Mouse (Mus musculus) heart, embryonic 11.5 days (tissue): ENCODE measurements at regions not wholly inside any gene's neighbourhood (a gene's known extent, or its start where the extent isn't known, plus 50 kb on each side); places are given as distances from the start of the nearest gene placed in this dataset.
"Not testable (repeated sequence)": the region's sequence is repeated elsewhere in the genome, so short reads cannot be mapped to it uniquely, and the experiment has no call there.

Source experiments
- ATAC-seq: fragments of 200-750 bp; cut with Nextera tagmentation; replicated peaks from 2 replicates; pipeline ENCODE4 v1.8.0; 2017; ENCODE audit warnings: moderate library complexity; ENCODE audit not compliant: insufficient number of reproducible peaks, low FRiP score, low TSS enrichment
- H3K27ac ChIP-seq: fragments of 300-500 bp; sonication (generic); 2 replicates; pipeline ENCODE4 v1.5.1; 2014; ENCODE audit warnings: mild to moderate bottlenecking, low read depth, low read length
- H3K27me3 ChIP-seq: fragments of 300-500 bp; sonication (generic); 2 replicates; pipeline ENCODE4 v1.6.1; 2014; ENCODE audit warnings: mild to moderate bottlenecking, low read length, mixed read lengths; ENCODE audit not compliant: control insufficient read depth, insufficient read depth
- H3K36me3 ChIP-seq: fragments of 300-500 bp; sonication (generic); 2 replicates; pipeline ENCODE4 v1.6.1; 2014; ENCODE audit warnings: mild to moderate bottlenecking, low read length, moderate library complexity, mixed read lengths; ENCODE audit not compliant: control insufficient read depth, insufficient read depth
- H3K4me1 ChIP-seq: fragments of 300-500 bp; sonication (generic); 2 replicates; pipeline ENCODE4 v1.6.1; 2014; ENCODE audit warnings: low read length; ENCODE audit not compliant: control insufficient read depth, insufficient read depth
- H3K4me2 ChIP-seq: fragments of 300-500 bp; sonication (generic); 2 replicates; pipeline ENCODE4 v1.6.1; 2014; ENCODE audit warnings: mild to moderate bottlenecking, moderate library complexity
- H3K4me3 ChIP-seq: fragments of 300-500 bp; sonication (generic); 2 replicates; pipeline ENCODE4 v1.5.1; 2014; ENCODE audit warnings: low read depth, low read length
- H3K9ac ChIP-seq: fragments of 300-500 bp; sonication (generic); 2 replicates; pipeline ENCODE4 v1.6.1; 2014; ENCODE audit warnings: mild to moderate bottlenecking, low read depth, low read length, moderate library complexity
- H3K9me3 ChIP-seq: fragments of 300-500 bp; sonication (generic); replicated peaks from 2 replicates; pipeline ENCODE4 v1.6.1; 2016; ENCODE audit warnings: low read length; ENCODE audit not compliant: control insufficient read depth
- WGBS: fragments of 180-500 bp; shearing (Covaris S2); extraction: QIAGEN DNeasy Blood & Tissue Kit; methylation state at CpG from one replicate; pipeline ENCODE4 v1.1.7; 2014; ENCODE audit not compliant: insufficient replicate concordance; 5-methylcytosine and 5-hydroxymethylcytosine counted together

DNA sequence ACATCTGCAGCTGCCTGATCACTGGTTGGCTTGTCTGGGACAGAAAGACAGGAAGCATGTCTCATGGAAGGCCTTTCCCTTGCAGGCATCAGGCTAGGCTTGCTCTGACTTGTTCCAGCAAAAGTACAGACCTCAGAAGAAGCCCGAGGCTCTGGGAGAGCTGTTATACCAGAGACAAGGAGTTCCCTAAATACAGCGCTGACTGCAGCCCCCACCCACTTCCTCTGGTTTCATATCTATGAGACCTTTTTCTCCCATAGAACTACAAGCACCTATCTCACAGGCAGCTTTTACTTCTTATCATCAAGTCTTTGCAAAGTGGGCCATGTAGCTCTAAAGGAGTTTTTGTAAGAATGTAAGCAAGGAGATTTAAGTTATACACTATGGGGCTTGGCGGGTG lies 312.2 kb upstream of the Vmn1r3 start:
- H3K4me1 ChIP-seq, H3K4me2 ChIP-seq, H3K9ac ChIP-seq, H3K9me3 ChIP-seq, H3K27ac ChIP-seq, H3K27me3 ChIP-seq, H3K36me3 ChIP-seq, ATAC-seq, H3K4me3 ChIP-seq: not testable (repeated sequence)
- no CpG with 5 or more reads among the region's 3 CpGs for WGBS

DNA sequence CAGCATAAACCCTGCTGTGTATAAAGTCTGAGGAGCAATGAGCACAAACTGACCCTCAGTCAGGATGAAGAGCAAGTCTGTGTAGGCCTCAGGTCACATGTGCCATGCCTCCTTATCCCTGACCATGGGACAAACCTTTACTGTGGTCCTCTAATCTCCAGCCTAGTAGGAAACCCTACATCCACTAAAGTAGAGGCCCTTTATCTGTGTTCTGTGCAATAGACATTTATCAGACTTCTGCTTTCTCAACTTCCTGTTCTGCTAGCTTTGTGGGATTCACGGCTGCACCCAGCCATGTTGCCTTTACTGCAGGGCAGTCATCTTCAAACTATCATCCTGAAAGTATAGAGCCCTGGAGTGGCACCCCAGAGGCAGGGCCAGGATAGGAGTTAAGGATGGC lies 310.8 kb upstream of the Vmn1r3 start:
- not testable (repeated sequence) for H3K9me3 ChIP-seq, H3K4me1 ChIP-seq, H3K36me3 ChIP-seq, H3K4me3 ChIP-seq, H3K4me2 ChIP-seq, H3K9ac ChIP-seq, ATAC-seq, H3K27ac ChIP-seq, H3K27me3 ChIP-seq
- WGBS = 62% methylated on average over 1 of the region's 1 CpGs

DNA sequence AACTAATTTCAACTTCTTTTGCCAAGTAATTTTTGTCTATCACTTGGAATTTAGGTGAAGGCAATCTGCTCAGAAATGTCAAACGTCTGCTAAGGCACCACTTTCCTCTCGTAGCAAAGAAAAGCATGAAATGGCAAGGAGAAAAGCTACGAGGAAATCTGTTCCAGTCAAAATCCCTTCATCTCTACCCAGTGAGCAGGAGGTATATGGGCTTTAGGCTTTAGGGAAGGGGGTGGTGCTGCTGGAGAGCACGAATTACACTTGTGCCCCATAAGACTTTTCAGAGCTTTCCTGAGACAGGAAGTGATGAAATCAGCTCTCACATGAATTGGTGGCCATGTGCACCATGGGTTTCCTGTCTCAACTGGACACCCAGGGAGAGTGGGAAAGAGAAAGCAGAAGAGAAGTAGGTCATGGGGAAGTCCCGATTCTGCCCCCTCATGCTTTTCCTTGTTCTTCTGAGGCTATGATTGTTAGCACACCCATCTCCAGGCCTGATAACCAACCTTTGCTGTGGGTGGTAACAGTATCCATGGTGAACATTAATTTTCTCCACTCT lies 309.0 kb upstream of the Vmn1r3 start:
- H3K27ac ChIP-seq, H3K9ac ChIP-seq, H3K9me3 ChIP-seq, H3K4me1 ChIP-seq, ATAC-seq, H3K27me3 ChIP-seq, H3K4me3 ChIP-seq, H3K4me2 ChIP-seq, H3K36me3 ChIP-seq: not testable (repeated sequence)
- WGBS = no CpG with 5 or more reads among the region's 5 CpGs

DNA sequence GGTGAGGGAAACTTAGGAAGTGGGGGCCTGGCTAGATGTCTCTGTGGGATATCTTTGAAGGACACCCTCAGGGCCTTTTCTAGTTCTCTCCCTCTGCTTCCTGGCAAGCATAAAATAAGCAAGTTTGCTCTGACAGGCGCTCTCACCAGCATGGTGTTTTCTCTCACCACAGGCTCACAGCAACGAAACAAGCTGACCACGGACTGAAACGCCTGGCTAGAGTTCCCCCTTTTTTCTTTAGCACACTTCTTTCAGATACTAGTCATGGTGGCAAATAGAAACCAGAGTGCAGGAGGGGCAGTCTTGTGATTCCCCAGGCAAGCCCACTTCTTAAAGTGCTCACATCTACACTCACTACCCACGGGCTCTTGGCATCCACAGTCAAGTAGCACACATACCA lies 305.7 kb upstream of the Vmn1r3 start:
- H3K4me1 ChIP-seq, H3K36me3 ChIP-seq, H3K27me3 ChIP-seq, H3K9ac ChIP-seq, ATAC-seq, H3K4me2 ChIP-seq, H3K4me3 ChIP-seq, H3K27ac ChIP-seq, H3K9me3 ChIP-seq: not testable (repeated sequence)
- WGBS = no CpG with 5 or more reads among the region's 5 CpGs

DNA sequence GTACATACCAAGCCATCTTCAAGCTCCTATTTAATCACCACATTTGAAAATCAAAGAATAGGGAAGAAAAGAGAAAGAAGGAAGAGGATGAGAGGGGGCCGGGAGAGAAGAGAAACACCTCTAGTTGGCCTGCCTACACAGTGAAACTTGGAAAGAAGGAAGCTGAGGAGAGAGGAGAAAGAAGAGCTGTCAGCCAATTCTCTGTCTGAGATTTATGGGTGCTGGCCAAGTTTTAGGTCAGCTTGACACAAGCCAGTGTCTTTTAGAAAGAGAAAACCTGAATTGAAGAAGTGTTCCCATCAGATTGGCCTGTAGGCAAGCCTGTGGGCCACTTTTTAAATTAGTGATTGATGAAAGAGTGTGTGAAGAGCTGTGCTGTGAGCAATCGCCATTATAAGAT lies 296.9 kb upstream of the Vmn1r3 start:
- H3K9me3 ChIP-seq = no peaks in the 10 kb centered on the region
- H3K4me3 ChIP-seq = no peak overlapping the region
- no peak overlapping the region for H3K27ac ChIP-seq
- H3K36me3 ChIP-seq = no peaks in the 10 kb centered on the region
- 86% methylated on average over 2 of the region's 2 CpGs for WGBS
- ATAC-seq = no peak
- no peak overlapping the region for H3K9ac ChIP-seq
- H3K4me2 ChIP-seq = no peak overlapping the region
- H3K4me1 ChIP-seq = no peaks in the 10 kb centered on the region
- no peaks in the 10 kb centered on the region for H3K27me3 ChIP-seq

DNA sequence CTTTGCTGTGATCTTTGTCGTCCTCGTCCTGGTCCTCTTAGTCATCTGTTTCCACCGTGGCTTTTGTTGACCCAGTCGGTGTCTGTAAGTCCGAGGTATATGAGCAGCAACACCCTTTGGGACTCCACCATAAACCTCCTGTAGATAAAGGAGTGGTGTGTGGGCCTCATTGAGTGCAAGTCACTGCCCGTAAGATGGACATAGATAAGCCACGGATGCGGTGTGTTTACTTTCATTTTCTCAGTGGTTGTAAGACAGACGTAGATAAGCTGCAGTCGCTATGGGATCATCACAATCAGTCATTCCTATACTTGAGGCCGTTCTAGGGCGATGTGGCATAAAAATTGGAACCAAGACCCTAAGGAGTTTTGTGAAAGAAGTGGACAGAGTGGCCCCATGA lies 271.6 kb upstream of the Vmn1r3 start:
- H3K4me2 ChIP-seq = no peak overlapping the region
- no peak for ATAC-seq
- H3K9me3 ChIP-seq = peaks cover 10% of the 10 kb centered on the region
- no peaks in the 10 kb centered on the region for H3K27me3 ChIP-seq
- no peaks in the 10 kb centered on the region for H3K4me1 ChIP-seq
- WGBS = 86% methylated on average over 12 of the region's 12 CpGs
- H3K36me3 ChIP-seq = no peaks in the 10 kb centered on the region
- no peak overlapping the region for H3K9ac ChIP-seq
- H3K27ac ChIP-seq = no peak overlapping the region
- no peak overlapping the region for H3K4me3 ChIP-seq

DNA sequence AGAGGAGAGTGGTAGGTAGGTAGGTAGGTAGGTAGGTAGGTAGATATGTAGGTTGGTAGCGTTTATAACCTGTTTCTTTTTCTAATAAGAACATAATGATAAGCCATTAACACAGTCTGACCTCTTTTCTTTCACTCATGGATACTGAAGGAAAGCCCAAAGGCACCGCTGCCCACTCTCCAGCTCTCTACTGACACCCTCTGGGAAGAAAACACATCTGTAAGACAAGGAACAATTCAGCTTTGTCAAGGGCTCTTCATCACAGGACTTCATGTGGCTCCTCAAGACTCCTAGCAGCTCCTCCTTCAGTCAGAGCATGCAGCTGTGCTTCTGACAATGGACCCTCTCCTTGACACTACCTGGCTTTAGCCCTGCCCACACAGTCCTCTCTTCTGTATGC lies 252.2 kb upstream of the Vmn1r3 start:
- H3K27ac ChIP-seq, H3K36me3 ChIP-seq, H3K27me3 ChIP-seq, H3K4me3 ChIP-seq, H3K9me3 ChIP-seq, ATAC-seq, H3K4me2 ChIP-seq, H3K4me1 ChIP-seq, H3K9ac ChIP-seq: not testable (repeated sequence)
- 82% methylated on average over 2 of the region's 2 CpGs for WGBS

DNA sequence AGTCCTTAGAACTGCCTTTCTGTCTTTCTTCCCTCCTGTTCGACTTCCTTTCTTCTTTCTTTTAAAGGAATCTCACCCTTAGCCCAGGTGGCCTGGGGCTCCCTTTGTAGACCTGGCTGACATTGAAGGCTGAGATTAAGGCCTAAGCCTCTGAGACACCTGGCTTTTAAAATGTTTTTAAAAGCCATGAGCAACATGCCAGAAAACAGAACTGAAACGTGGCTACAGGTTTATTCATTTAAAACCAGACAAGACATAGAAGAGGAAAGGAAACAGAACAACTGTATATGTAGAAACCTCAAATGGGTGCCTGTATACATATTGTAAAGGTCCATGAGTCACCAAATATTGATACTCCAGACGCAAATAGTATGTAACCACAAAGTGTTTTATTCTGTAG lies 242.8 kb upstream of the Vmn1r3 start:
- Histone ChIP-seq H3K4me1 (no peaks in the 10 kb centered on the region), H3K4me2 (no peak overlapping the region), H3K9me3 (no peaks in the 10 kb centered on the region; the same call in 1 of the 2 replicates), H3K36me3 (no peaks in the 10 kb centered on the region), H3K27me3 (no peaks in the 10 kb centered on the region), H3K4me3 (no peak overlapping the region), H3K27ac (no peak overlapping the region), H3K9ac (no peak overlapping the region)
- WGBS = 52% methylated on average over 3 of the region's 3 CpGs
- no peak for ATAC-seq

DNA sequence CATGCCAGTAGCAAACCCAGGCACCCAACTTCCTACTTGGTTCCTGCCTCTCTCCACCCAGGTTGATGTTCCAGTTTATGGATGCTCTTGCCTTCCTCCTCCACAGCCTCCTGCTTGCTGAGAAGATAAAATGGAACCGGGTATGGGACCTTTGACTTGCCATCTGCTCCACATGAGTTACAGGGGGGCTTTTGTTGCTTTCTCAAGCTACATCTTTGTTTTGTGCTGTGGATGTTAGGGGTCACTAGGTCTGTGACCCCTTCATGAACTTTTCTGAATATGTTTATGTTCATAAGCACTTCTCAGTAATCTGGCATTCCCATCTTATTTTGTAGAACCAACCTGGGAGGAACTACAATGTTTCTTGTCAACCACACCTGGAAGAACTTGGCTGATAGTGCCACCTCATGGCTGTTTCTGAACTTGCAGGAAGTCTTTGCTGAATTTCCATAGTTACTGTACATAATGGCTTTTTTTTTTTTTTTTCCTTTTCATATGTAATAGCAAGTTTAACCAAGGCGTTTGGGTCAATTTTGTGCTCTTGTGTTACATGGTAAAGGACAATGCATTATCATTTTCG lies 234.9 kb upstream of the Vmn1r3 start:
- ATAC-seq = no peak
- Histone ChIP-seq H3K36me3 (no peaks in the 10 kb centered on the region), H3K4me2 (no peak overlapping the region), H3K27me3 (no peaks in the 10 kb centered on the region), H3K27ac (no peak overlapping the region), H3K4me1 (no peaks in the 10 kb centered on the region), H3K9ac (no peak overlapping the region), H3K4me3 (no peak overlapping the region), H3K9me3 (no peaks in the 10 kb centered on the region; the same call in 1 of the 2 replicates)
- WGBS = 24% methylated on average over 3 of the region's 3 CpGs
